Mouse (Mus musculus): Measurements from ENCODE around the gene Psg20. TPM values are rescaled to one million over a fixed set of nuclear protein-coding genes. Genes with fewer than 3 reads are reported as not detected.
"Not testable (repeated sequence)": the region's sequence is repeated elsewhere in the genome, so short reads cannot be mapped to it uniquely, and the experiment has no call there.

The Psg20 gene
- total and polyA plus RNA-seq, 3 experiments: not detected

DNA sequence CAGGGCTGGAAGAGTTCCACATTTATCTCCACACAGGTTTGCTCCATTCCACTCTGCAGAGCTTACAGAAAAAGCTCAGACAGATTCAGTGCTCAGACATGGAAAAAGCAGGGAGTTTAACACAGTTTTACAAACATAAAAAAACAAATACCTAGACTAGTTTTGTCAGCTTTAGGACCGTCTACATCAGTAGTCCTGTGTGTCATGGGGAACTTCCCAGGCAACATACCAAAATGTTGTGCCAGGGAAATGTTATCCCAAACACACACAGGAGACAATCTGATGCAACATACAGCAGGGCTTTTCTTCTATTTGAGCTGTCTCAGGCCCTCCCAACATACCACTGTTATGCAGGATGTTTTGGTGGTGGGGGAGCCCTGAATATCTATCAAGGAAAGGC, 24.9 kb upstream of the Psg20 start:
- Histone ChIP-seq H3K36me3 (ENCODE audit: control insufficient read depth in 1 of 2, insufficient read depth in 2 of 2, low read length in 2 of 2) (no peaks in the 10 kb centered on the region), H3K27me3 (ENCODE audit: control insufficient read depth in 1 of 2, insufficient read depth in 2 of 2, low read length in 2 of 2) (no peaks in the 10 kb centered on the region), H3K4me3 (ENCODE audit: control insufficient read depth in 1 of 2, insufficient read depth in 1 of 2, low read depth in 2 of 2, low read length in 2 of 2) (no peak overlapping the region), H3K27ac (ENCODE audit: control insufficient read depth, low read depth, low read length) (no peak overlapping the region), H3K4me1 (ENCODE audit: control insufficient read depth in 1 of 2, insufficient read depth in 2 of 2, low read length in 2 of 2) (no peaks in the 10 kb centered on the region), H3K79me2 (ENCODE audit: control insufficient read depth, insufficient read depth, low read length, poor library complexity) (no peaks in the 10 kb centered on the region), H3K9me3 (replicated peaks; ENCODE audit: insufficient read depth, low read length) (no peaks in the 10 kb centered on the region), H3K9ac (ENCODE audit: control insufficient read depth, low read depth, low read length, poor library complexity, severe bottlenecking) (no peak overlapping the region)
- no peak for TF ChIP-seq TBP (IDR thresholded peaks at IDR 0.05; ENCODE audit: low read depth, low read length)
- TF ChIP-seq CTCF (IDR thresholded peaks at IDR 0.05 in 2 of 3, conservative IDR thresholded peaks at IDR 0.05 in 1 of 3; ENCODE audit: control insufficient read depth in 1 of 3, insufficient read depth in 1 of 3, low read depth in 2 of 3, low read length in 3 of 3, poor library complexity in 1 of 3, severe bottlenecking in 1 of 3): no peak
- DNase-seq (ENCODE audit: low read depth, low spot score): no peak

DNA sequence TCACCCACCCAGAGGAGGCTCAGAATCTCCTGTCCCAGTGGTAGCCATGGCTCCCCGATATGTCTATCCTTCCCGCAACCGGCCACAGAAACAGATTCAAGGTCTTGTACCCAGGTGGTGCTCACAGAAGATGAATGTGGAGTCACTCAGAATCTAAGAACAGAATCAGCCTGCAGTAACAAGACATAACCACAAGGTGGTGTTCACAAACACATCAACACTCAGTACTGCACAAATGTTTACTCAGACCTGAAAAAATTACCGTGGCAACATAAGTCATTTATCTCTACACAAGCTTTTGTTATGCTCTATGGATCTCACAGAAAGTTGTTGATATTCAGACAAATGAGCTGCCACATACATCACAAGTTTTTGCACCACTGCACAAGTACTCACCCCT, 24.3 kb upstream of the Psg20 start:
- not testable (repeated sequence) for H3K9me3 ChIP-seq (replicated peaks; ENCODE audit: insufficient read depth, low read length); H3K4me3 ChIP-seq (ENCODE audit: control insufficient read depth in 1 of 2, insufficient read depth in 1 of 2, low read depth in 2 of 2, low read length in 2 of 2); DNase-seq (ENCODE audit: low read depth, low spot score); H3K4me1 ChIP-seq (ENCODE audit: control insufficient read depth in 1 of 2, insufficient read depth in 2 of 2, low read length in 2 of 2); H3K27me3 ChIP-seq (ENCODE audit: control insufficient read depth in 1 of 2, insufficient read depth in 2 of 2, low read length in 2 of 2); H3K79me2 ChIP-seq (ENCODE audit: control insufficient read depth, insufficient read depth, low read length, poor library complexity); H3K36me3 ChIP-seq (ENCODE audit: control insufficient read depth in 1 of 2, insufficient read depth in 2 of 2, low read length in 2 of 2); H3K27ac ChIP-seq (ENCODE audit: control insufficient read depth, low read depth, low read length); H3K9ac ChIP-seq (ENCODE audit: control insufficient read depth, low read depth, low read length, poor library complexity, severe bottlenecking)
- peak; percentile 33 for TF ChIP-seq SMC3 (IDR thresholded peaks at IDR 0.05; ENCODE audit: low read depth, low read length)

GRCm38 (mm10) chr7:18685586-18685985, 399 bp downstream of the Psg20 start:
- no peak overlapping the region for H3K4me3 ChIP-seq (ENCODE audit: control insufficient read depth in 1 of 2, insufficient read depth in 1 of 2, low read depth in 2 of 2, low read length in 2 of 2)
- TF ChIP-seq KAT2A (conservative IDR thresholded peaks at IDR 0.05; ENCODE audit: low read depth, low read length) (no peak), TBP (IDR thresholded peaks at IDR 0.05; ENCODE audit: low read depth, low read length) (no peak), ZC3H11A (IDR thresholded peaks at IDR 0.05; ENCODE audit: low read depth, low read length) (no peak), CHD2 (IDR thresholded peaks at IDR 0.05; ENCODE audit: low read length) (no peak), RCOR1 (IDR thresholded peaks at IDR 0.05; ENCODE audit: low read depth, low read length) (no peak), TCF12 (IDR thresholded peaks at IDR 0.05; ENCODE audit: low read depth, low read length) (no peak), CTCF (IDR thresholded peaks at IDR 0.05 in 2 of 3, conservative IDR thresholded peaks at IDR 0.05 in 1 of 3; ENCODE audit: control insufficient read depth in 1 of 3, insufficient read depth in 1 of 3, low read depth in 2 of 3, low read length in 3 of 3, poor library complexity in 1 of 3, severe bottlenecking in 1 of 3) (no peak), MAX (IDR thresholded peaks at IDR 0.05; ENCODE audit: low read length) (no peak), JUND (IDR thresholded peaks at IDR 0.05; ENCODE audit: low read depth, low read length) (no peak), ZMIZ1 (IDR thresholded peaks at IDR 0.05; ENCODE audit: low read depth, low read length) (no peak), ZKSCAN1 (IDR thresholded peaks at IDR 0.05; ENCODE audit: low read depth, low read length) (no peak), NRF1 (IDR thresholded peaks at IDR 0.05; ENCODE audit: insufficient read depth, low read depth, low read length, poor library complexity, severe bottlenecking) (no peak), HCFC1 (IDR thresholded peaks at IDR 0.05; ENCODE audit: low read depth, low read length) (no peak), USF1 (IDR thresholded peaks at IDR 0.05; ENCODE audit: low read depth, low read length) (no peak), MXI1 (IDR thresholded peaks at IDR 0.05; ENCODE audit: low read depth, low read length) (no peak)
- no peaks in the 10 kb centered on the region for H3K27me3 ChIP-seq (ENCODE audit: control insufficient read depth in 1 of 2, insufficient read depth in 2 of 2, low read length in 2 of 2)
- DNase-seq (ENCODE audit: low read depth, low spot score): no peak
- H3K27ac ChIP-seq (ENCODE audit: control insufficient read depth, low read depth, low read length): no peak overlapping the region
- no peaks in the 10 kb centered on the region for H3K79me2 ChIP-seq (ENCODE audit: control insufficient read depth, insufficient read depth, low read length, poor library complexity)
- no peaks in the 10 kb centered on the region for H3K9me3 ChIP-seq (replicated peaks; ENCODE audit: insufficient read depth, low read length)
- H3K36me3 ChIP-seq (ENCODE audit: control insufficient read depth in 1 of 2, insufficient read depth in 2 of 2, low read length in 2 of 2): no peaks in the 10 kb centered on the region
- H3K4me1 ChIP-seq (ENCODE audit: control insufficient read depth in 1 of 2, insufficient read depth in 2 of 2, low read length in 2 of 2): no peaks in the 10 kb centered on the region
- H3K9ac ChIP-seq (ENCODE audit: control insufficient read depth, low read depth, low read length, poor library complexity, severe bottlenecking): no peak overlapping the region

Measured in MEL (cell line).